Mouse (Mus musculus) C2C12 (cell line): ENCODE measurements around the gene Gli1.

Experiments
- CTCF ChIP-seq: IDR thresholded peaks from one replicate; pipeline ENCODE4 v1.5.1; 2011; ENCODE audit not compliant: control insufficient read depth, insufficient read depth, insufficient read length
- FOSL1 ChIP-seq: IDR thresholded peaks from one replicate; pipeline ENCODE4 v1.8.0; 2011; ENCODE audit warnings: mild to moderate bottlenecking, low read length; ENCODE audit not compliant: poor library complexity, insufficient read depth, severe bottlenecking
- MAX ChIP-seq: IDR thresholded peaks from one replicate; pipeline ENCODE4 v1.6.1; 2011; ENCODE audit warnings: mild to moderate bottlenecking, control low read depth
- MYOD1 ChIP-seq: IDR thresholded peaks from one replicate; pipeline ENCODE4 v1.6.1; 2011; ENCODE audit warnings: low read depth; ENCODE audit not compliant: control insufficient read depth, insufficient read length
- MYOG ChIP-seq: IDR thresholded peaks from one replicate; pipeline ENCODE4 v1.6.1; 2011; ENCODE audit not compliant: control insufficient read depth, insufficient read length; ENCODE audit errors: extremely low read depth
- USF1 ChIP-seq: IDR thresholded peaks from one replicate; pipeline ENCODE4 v1.6.1; 2011; ENCODE audit warnings: low read depth, mild to moderate bottlenecking, control low read depth, moderate library complexity

DNA sequence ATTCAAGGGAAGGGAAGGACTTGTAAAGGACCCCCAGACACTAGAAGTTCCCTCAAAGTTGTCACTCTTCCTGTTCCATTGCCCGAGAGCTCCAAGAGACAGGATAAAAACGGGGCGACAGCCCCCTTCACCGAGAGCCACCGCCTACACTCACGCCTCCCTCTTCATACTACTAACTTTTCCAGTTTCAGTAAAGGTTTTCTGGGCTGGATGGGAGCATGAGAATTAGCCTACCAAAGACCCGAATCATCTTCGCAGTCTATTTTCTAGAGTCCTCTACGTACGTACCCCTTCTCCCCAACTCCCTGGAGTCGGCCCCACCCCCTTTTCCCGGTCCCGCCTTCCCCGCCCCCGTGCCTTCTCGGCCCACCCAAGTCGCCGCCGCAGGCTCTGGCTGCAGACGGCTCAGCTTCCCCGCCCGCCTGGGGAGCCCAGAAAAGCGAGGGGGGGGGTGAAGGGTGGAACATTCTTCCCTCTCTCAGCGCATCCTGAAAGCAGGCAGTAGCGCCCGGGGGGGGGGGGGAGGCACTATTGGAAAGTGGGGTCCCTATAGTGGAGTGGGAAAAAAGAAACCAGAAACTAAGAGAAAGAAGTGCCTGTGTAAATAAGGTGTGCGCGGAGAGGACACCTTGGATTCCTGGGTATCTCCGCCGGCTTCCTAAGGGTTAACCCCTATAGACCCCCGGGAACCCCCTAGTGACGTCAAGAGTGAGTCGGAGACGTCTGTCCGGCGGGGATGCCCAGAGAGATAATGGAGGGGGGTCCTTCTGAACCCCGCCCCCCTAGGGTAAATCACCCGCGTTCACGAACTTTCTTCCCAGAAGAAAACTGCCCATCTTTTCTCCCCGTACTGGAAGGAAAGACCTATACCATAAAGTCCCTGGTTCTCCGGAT is 1.8 kb downstream of the Gli1 start:
- TF ChIP-seq CTCF (no peak), MYOD1 (no peak), MAX (no peak), USF1 (no peak), MYOG (no peak), FOSL1 (no peak)
